Mouse (Mus musculus) testis, adult 2 months (tissue): Measurements from ENCODE around the gene Rbm15b.

Source experiments
- CTCF ChIP-seq: fragments of 200-500 bp; IDR thresholded peaks from 2 replicates; pipeline ENCODE4 v1.5.1; 2012; ENCODE audit warnings: low read depth, mild to moderate bottlenecking, inconsistent platforms, low read length, moderate library complexity; ENCODE audit not compliant: control insufficient read depth, insufficient read depth, insufficient replicate concordance
- POLR2A ChIP-seq: fragments of 200-500 bp; IDR thresholded peaks from 2 replicates; pipeline ENCODE4 v1.6.1; 2012; ENCODE audit warnings: low read depth, mild to moderate bottlenecking, inconsistent platforms, low read length, moderate library complexity; ENCODE audit not compliant: control insufficient read depth

DNA sequence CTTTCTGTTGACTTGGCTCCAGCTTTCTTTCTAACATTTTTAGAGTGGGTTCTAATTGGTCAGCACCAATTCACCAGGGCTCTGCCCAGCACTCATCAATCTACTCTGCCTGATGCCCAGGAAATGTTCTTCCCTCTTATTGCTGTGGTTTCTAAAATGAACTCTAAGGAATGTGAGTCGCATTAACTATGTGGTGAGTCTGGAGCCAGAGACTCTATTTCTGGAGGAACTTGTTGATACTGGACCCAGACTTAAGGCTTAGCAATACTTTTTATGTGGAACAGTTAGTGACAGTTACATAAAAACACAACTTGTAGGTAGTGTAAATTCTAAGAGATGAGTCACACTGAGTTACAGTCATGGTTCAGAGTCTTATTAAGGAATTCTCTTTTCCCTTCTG lies 47.8 kb upstream of the Rbm15b start:
- TF ChIP-seq CTCF, result no peak
- TF ChIP-seq POLR2A, result no peak
